Mouse (Mus musculus): ENCODE results near the gene Flot1. TPM values are rescaled to one million over a fixed set of nuclear protein-coding genes. Genes with fewer than 3 reads are reported as not detected.

Gene Flot1
- 82.1 and 88.2 TPM in 2 replicates for polyA plus RNA-seq (2015; fragmentation: Nextera tagmentation; extraction: Ambion mirVana)

GRCm38 (mm10) chr17:35822964-35823937 lies at the start of gene Flot1:
Gene Flot1 (plus strand): TSS chr17:35823230.

GRCm38 (mm10) chr17:35821439-35822430 lies 1.3 kb upstream of the Flot1 start, which contains the start of gene Ier3:
Gene Ier3 (plus strand): TSS chr17:35821684.

GRCm38 (mm10) chr17:35838122-35838544 lies 15.1 kb downstream of the Flot1 start, which contains the start of gene Tubb5:
Gene Tubb5 (minus strand): TSS chr17:35838306.

GRCm38 (mm10) chr17:35841076-35841950 lies 18.3 kb downstream of the Flot1 start, which contains the start of gene Mdc1:
Gene Mdc1 (plus strand): TSS chr17:35841515.

GRCm38 (mm10) chr17:35861198-35861857 lies 38.3 kb downstream of the Flot1 start, which contains the start of gene Nrm:
Gene Nrm (plus strand): TSS chr17:35861318.

GRCm38 (mm10) chr17:35865481-35866280 lies 42.7 kb downstream of the Flot1 start, which contains the start of gene Ppp1r18:
Gene Ppp1r18 (plus strand): TSS chr17:35865593.

GRCm38 (mm10) chr17:35879245-35880057 lies 56.4 kb downstream of the Flot1 start, which contains the start of gene Dhx16:
Gene Dhx16 (plus strand): TSS chr17:35879819.

Small RNA genes lying within 50 kb of the gene (microRNA-seq; reads per million reads assigned to microRNA genes)
- gene Gm28033 (ENCODE audit: borderline replicate concordance, insufficient number of aligned reads) = not detected

Other genes with a start within 250 kb of the Flot1 start
- gene Sfta2, start 221.7 kb upstream of the Flot1 start, polyA plus RNA-seq (2015; fragmentation: Nextera tagmentation; extraction: Ambion mirVana) = 0.46 TPM in 2 replicates
- not detected in 2 replicates for gene Gm9573, start 196.6 kb upstream of the Flot1 start, polyA plus RNA-seq (2015; fragmentation: Nextera tagmentation; extraction: Ambion mirVana)
- gene Mucl3, start 179.5 kb upstream of the Flot1 start, polyA plus RNA-seq (2015; fragmentation: Nextera tagmentation; extraction: Ambion mirVana) = 0.30 and 2.9 TPM in 2 replicates
- gene Vars2, start 155.6 kb upstream of the Flot1 start, polyA plus RNA-seq (2015; fragmentation: Nextera tagmentation; extraction: Ambion mirVana) = 6.7 and 11.2 TPM in 2 replicates
- 18.4 and 28.4 TPM in 2 replicates for gene Gtf2h4, start 149.5 kb upstream of the Flot1 start, polyA plus RNA-seq (2015; fragmentation: Nextera tagmentation; extraction: Ambion mirVana)
- 34.6 and 39.0 TPM in 2 replicates for gene Ddr1, start 118.6 kb upstream of the Flot1 start, polyA plus RNA-seq (2015; fragmentation: Nextera tagmentation; extraction: Ambion mirVana)
- 22.9 and 31.0 TPM in 2 replicates for gene Ier3, start 1.5 kb upstream of the Flot1 start, polyA plus RNA-seq (2015; fragmentation: Nextera tagmentation; extraction: Ambion mirVana)
- 314 and 519 TPM in 2 replicates for gene Tubb5, start 15.1 kb downstream of the Flot1 start, polyA plus RNA-seq (2015; fragmentation: Nextera tagmentation; extraction: Ambion mirVana)
- 3.0 and 4.6 TPM in 2 replicates for gene Mdc1, start 18.3 kb downstream of the Flot1 start, polyA plus RNA-seq (2015; fragmentation: Nextera tagmentation; extraction: Ambion mirVana)
- gene Nrm, start 38.1 kb downstream of the Flot1 start, polyA plus RNA-seq (2015; fragmentation: Nextera tagmentation; extraction: Ambion mirVana) = 19.3 and 27.9 TPM in 2 replicates
- gene Ppp1r18, start 42.4 kb downstream of the Flot1 start, polyA plus RNA-seq (2015; fragmentation: Nextera tagmentation; extraction: Ambion mirVana) = 22.2 and 26.9 TPM in 2 replicates
- 16.3 and 22.6 TPM in 2 replicates for gene Dhx16, start 56.6 kb downstream of the Flot1 start, polyA plus RNA-seq (2015; fragmentation: Nextera tagmentation; extraction: Ambion mirVana)
- 13.8 and 19.1 TPM in 2 replicates for gene 2310061I04Rik, start 74.2 kb downstream of the Flot1 start, polyA plus RNA-seq (2015; fragmentation: Nextera tagmentation; extraction: Ambion mirVana)
- 33.6 and 43.3 TPM in 2 replicates for gene Atat1, start 86.8 kb downstream of the Flot1 start, polyA plus RNA-seq (2015; fragmentation: Nextera tagmentation; extraction: Ambion mirVana)
- 48.8 and 78.3 TPM in 2 replicates for gene Mrps18b, start 93.2 kb downstream of the Flot1 start, polyA plus RNA-seq (2015; fragmentation: Nextera tagmentation; extraction: Ambion mirVana)
- gene Ppp1r10, start 93.2 kb downstream of the Flot1 start, polyA plus RNA-seq (2015; fragmentation: Nextera tagmentation; extraction: Ambion mirVana) = 14.8 and 22.8 TPM in 2 replicates
- 50.8 and 70.0 TPM in 2 replicates for gene Abcf1, start 146.5 kb downstream of the Flot1 start, polyA plus RNA-seq (2015; fragmentation: Nextera tagmentation; extraction: Ambion mirVana)
- gene Gnl1, start 156.6 kb downstream of the Flot1 start, polyA plus RNA-seq (2015; fragmentation: Nextera tagmentation; extraction: Ambion mirVana) = 32.3 and 38.9 TPM in 2 replicates
- 19.0 and 23.8 TPM in 2 replicates for gene Prr3, start 157.0 kb downstream of the Flot1 start, polyA plus RNA-seq (2015; fragmentation: Nextera tagmentation; extraction: Ambion mirVana)
- 2.0 and 2.2 TPM in 2 replicates for gene H2-T24, start 197.3 kb downstream of the Flot1 start, polyA plus RNA-seq (2015; fragmentation: Nextera tagmentation; extraction: Ambion mirVana)
- 47.7 and 51.8 TPM in 2 replicates for gene H2-T23, start 209.6 kb downstream of the Flot1 start, polyA plus RNA-seq (2015; fragmentation: Nextera tagmentation; extraction: Ambion mirVana)
- gene H2-T22, start 219.5 kb downstream of the Flot1 start, polyA plus RNA-seq (2015; fragmentation: Nextera tagmentation; extraction: Ambion mirVana) = 27.9 and 31.3 TPM in 2 replicates
- not detected in 2 replicates for gene Gm6034, start 219.7 kb downstream of the Flot1 start, polyA plus RNA-seq (2015; fragmentation: Nextera tagmentation; extraction: Ambion mirVana)
- gene Gm11127, start 235.1 kb downstream of the Flot1 start, polyA plus RNA-seq (2015; fragmentation: Nextera tagmentation; extraction: Ambion mirVana) = 0.47 TPM in 1 of 2 replicates, not detected in the other

All from adrenal gland, postnatal 0 days (tissue).